Mouse (Mus musculus): Measurements from ENCODE around the gene Slc6a6.

The Slc6a6 gene

GRCm38 (mm10) chr6:91728939-91729619, 45.2 kb downstream of the Slc6a6 start:
- peak; percentile 10 for DNase-seq

GRCm38 (mm10) chr6:91729677-91730127, 45.8 kb downstream of the Slc6a6 start:
- peak; percentile 70 for DNase-seq

- peak; percentile 64 for DNase-seq
Observed at GRCm38 (mm10) chr6:91732138-91732537, 48.3 kb downstream of the Slc6a6 start.

- peak; percentile 67 for DNase-seq
Observed at GRCm38 (mm10) chr6:91736471-91736870, 52.6 kb downstream of the Slc6a6 start.

- DNase-seq: no peak
Observed at GRCm38 (mm10) chr6:91737451-91737850, 53.6 kb downstream of the Slc6a6 start.

GRCm38 (mm10) chr6:91738058-91738457, 54.2 kb downstream of the Slc6a6 start:
- peak; percentile 47 for DNase-seq

GRCm38 (mm10) chr6:91741046-91741445, 57.2 kb downstream of the Slc6a6 start:
- DNase-seq: peak; percentile 70

GRCm38 (mm10) chr6:91742466-91742865, 58.6 kb downstream of the Slc6a6 start:
- no peak for DNase-seq

- no peak for DNase-seq
Observed at GRCm38 (mm10) chr6:91742995-91743394, 59.1 kb downstream of the Slc6a6 start.

- no peak for DNase-seq
Observed at GRCm38 (mm10) chr6:91743886-91744285, 60.0 kb downstream of the Slc6a6 start.

- DNase-seq: no peak
Observed at GRCm38 (mm10) chr6:91745246-91745645, 61.4 kb downstream of the Slc6a6 start.

- peak; percentile 66 for DNase-seq
Observed at GRCm38 (mm10) chr6:91745947-91746582, 62.2 kb downstream of the Slc6a6 start.

- no peak for DNase-seq
Observed at GRCm38 (mm10) chr6:91746776-91747175, 62.9 kb downstream of the Slc6a6 start.

- peak; percentile 59 for DNase-seq
Observed at GRCm38 (mm10) chr6:91750976-91751375, 67.1 kb downstream of the Slc6a6 start.

- peak; percentile 82 for DNase-seq
Observed at GRCm38 (mm10) chr6:91752884-91753283, 69.0 kb downstream of the Slc6a6 start.

- peak; percentile 30 for DNase-seq
Observed at GRCm38 (mm10) chr6:91754098-91754497, 70.2 kb downstream of the Slc6a6 start.

GRCm38 (mm10) chr6:91754845-91755244, 71.0 kb downstream of the Slc6a6 start:
- peak; percentile 4 for DNase-seq

- peak; percentile 21 for DNase-seq
Observed at GRCm38 (mm10) chr6:91762051-91762742, 78.3 kb downstream of the Slc6a6 start.

- DNase-seq: no peak
Observed at GRCm38 (mm10) chr6:91767550-91767949, 83.7 kb downstream of the Slc6a6 start.

GRCm38 (mm10) chr6:91773951-91774350, 90.1 kb downstream of the Slc6a6 start:
- DNase-seq: no peak

- DNase-seq: peak; percentile 68
Observed at GRCm38 (mm10) chr6:91776543-91776942, 92.7 kb downstream of the Slc6a6 start.

- DNase-seq: no peak
Observed at GRCm38 (mm10) chr6:91779206-91779605, 95.4 kb downstream of the Slc6a6 start.

- no peak for DNase-seq
Observed at GRCm38 (mm10) chr6:91785018-91785417, 101.2 kb downstream of the Slc6a6 start.

- no peak for DNase-seq
Observed at GRCm38 (mm10) chr6:91788311-91788798, 104.5 kb downstream of the Slc6a6 start.
